Mouse (Mus musculus) cerebellum, postnatal 25 days (tissue): ENCODE measurements around the gene Ntn3.

Experiments used
- DNase-seq, 2 experiments: peaks; one replicate each; pipeline ENCODE4 v3.0.0; 2021; ENCODE audit warnings: mixed read lengths in 2 of 2

Ntn3 gene

GRCm38 (mm10) chr17:24209043-24209915 is at the start of gene Ntn3:
Gene Ntn3, minus strand, starts transcription at chr17:24209531.
- DNase-seq, result peak in 1 of 2 experiments; percentile 64

DNA sequence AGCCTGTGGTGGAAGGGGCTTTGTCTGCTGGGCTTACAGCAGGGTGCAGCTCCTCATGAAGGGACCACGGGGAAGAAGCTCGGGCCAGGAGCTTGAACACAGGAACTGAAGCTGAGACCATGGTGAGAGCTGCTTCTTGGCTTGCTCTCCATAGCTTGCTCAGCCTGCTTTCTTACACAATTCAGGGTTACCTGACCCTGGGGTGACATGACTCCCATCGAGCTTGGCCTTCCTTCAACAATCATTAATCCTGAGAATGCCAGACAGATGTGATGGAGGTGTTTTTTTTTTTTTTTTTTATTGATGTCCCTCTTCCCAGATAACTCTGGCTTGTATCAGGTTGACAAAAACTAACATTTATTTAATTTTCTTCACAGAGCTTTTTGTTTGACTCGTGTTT is 49.6 kb upstream of the Ntn3 start:
- no peak for DNase-seq

GRCm38 (mm10) chr17:24252329-24252728 is 43.0 kb upstream of the Ntn3 start:
- DNase-seq, result no peak

DNA sequence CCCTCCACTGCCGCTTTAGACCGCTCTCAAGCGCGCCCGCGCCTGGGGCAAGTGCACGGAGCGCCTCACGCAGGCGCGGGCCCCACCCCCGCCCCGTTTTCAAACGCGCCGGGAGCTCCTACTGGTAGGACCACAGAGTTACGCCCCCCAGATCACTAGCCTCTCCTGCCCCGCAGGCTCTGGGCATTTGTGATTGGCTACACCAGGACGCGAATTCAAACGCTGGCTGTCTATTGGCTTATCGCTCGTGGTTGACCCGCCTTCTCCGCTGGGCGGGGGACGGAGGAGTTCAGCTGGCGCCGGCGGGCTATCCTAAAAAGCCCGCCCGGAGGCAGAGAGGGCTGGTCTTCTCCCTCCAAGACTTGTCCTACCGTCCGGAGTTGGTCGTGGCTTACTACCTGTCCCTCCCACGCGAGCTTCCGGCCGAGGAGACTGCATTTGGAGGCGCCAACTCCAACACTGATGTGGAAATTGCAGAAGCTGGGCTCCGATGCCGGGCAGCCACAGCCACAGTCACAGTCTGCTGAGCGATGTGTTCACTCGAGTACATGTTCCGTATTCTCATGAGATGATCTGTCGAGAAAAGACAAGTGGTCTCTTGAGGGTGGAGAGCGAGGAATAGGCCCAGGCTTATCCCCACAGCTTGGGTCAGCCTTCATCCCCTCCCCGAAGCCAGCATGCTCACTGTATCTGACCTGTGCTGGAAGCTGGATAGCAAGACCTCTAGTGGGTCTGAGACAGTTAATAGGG is 42.2 kb upstream of the Ntn3 start, which contains the start of gene Ccnf:
TSS of gene Ccnf (minus strand) at position 165 of the 750 bp plus-strand sequence.
- DNase-seq, result peak; percentile 95 to 96

- DNase-seq, result no peak
Observed at GRCm38 (mm10) chr17:24250988-24251319, 41.6 kb upstream of the Ntn3 start.

GRCm38 (mm10) chr17:24248641-24249040 is 39.3 kb upstream of the Ntn3 start:
- no peak for DNase-seq

GRCm38 (mm10) chr17:24244061-24244460 is 34.7 kb upstream of the Ntn3 start:
- DNase-seq, result no peak

GRCm38 (mm10) chr17:24243311-24243969 is 34.1 kb upstream of the Ntn3 start:
- DNase-seq, result peak in 1 of 2 experiments; percentile 57

DNA sequence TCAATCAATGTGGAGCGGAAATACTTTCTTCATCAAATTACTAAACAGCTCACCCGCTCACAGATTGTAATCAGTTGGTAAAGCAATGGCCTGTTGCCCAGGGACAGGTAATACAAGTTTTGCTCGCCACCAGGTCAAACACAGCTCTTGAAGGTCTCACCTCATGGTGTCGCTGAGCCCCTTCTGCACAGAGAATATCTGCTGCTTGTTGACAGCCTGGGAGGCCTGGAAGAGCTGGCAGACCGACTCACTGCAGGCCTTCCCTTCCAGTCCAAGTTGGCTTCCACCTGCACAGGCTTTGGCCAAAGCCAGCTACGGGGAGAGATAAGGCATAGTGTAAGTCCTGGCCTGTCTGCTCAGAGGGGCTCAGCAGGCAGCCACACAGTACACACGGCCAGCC is 27.6 kb upstream of the Ntn3 start:
- DNase-seq, result peak; percentile 79 to 85

GRCm38 (mm10) chr17:24236479-24236878 is 27.1 kb upstream of the Ntn3 start:
- DNase-seq, result no peak

- DNase-seq, result no peak
Observed at GRCm38 (mm10) chr17:24227941-24228340, 18.6 kb upstream of the Ntn3 start.

DNA sequence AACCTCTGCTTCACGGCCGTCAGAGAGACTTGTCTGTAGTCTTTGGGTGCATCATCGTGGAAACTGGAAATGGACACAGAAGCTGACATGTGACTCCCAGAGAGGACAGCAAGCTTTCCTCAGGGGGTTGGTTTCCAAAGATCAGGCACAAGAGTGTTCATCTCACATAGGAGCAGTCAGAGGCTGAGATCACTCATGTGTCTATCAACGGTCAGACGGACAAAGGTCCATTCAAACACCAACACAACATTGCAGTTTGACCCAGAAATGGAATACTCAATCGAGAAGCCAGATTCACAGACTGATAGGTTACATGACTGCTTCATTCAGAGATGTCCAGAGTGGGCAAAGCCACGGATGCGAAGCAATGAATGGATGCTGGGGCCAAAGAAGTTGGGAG is 17.4 kb upstream of the Ntn3 start:
- no peak for DNase-seq

DNA sequence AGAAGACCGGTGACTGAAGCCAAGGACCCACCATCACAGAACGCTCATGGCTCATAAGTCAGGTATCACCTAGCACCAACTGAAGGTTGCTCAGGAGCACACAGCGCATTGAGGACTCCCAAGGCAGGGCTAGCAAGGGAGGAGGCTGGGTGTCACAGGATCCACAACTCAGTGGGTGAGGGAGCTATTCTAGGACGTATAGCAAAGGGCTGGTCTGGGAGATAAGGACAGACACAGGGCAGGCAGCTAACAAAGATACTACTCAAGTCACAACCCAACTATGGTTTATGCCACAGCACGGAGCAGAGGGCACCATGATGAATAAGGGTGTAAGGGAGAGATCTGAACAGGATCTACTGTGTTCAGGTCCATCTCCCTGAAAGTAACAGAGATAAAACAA is 16.5 kb upstream of the Ntn3 start:
- DNase-seq, result no peak

GRCm38 (mm10) chr17:24224741-24225140 is 15.4 kb upstream of the Ntn3 start:
- no peak for DNase-seq

DNA sequence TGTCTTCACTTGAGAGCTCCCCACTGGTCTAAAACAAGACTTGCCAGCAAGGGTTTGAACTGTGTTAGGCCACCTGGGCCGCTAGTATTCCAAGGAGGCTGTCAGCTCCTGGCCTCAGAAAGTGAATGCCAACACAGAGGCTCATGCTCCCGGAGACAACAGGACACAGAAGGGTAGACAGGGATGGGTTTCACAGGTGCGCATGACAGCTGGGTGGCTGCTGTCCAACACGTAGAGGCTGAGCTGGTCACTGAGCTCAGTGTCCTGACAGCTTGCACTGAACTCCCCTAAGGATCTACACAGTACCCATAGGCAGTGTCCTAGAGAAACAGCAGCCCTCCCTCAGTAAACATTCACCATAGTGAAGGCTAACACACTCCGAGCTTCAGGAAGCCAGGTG is 14.2 kb upstream of the Ntn3 start:
- DNase-seq, result no peak

DNA sequence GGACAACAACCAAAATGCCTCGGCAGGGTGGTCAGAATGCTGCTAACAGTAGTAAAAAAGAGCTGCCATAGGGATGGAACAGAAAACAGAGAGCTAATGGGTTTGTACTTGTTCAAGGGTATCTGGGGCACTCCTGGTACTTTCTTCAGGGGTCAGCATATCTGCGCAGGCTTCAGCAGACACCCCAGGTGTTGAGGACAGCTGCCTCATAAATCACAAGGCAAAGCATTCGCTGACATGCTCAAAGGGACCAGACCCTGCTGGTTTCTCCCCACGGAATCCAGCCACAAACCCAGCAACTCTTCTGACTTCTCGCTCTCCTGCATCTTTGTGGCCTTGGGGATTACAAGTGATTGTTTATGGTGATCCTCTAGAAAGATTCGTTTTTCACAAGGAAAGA is 13.3 kb upstream of the Ntn3 start:
- no peak for DNase-seq

DNA sequence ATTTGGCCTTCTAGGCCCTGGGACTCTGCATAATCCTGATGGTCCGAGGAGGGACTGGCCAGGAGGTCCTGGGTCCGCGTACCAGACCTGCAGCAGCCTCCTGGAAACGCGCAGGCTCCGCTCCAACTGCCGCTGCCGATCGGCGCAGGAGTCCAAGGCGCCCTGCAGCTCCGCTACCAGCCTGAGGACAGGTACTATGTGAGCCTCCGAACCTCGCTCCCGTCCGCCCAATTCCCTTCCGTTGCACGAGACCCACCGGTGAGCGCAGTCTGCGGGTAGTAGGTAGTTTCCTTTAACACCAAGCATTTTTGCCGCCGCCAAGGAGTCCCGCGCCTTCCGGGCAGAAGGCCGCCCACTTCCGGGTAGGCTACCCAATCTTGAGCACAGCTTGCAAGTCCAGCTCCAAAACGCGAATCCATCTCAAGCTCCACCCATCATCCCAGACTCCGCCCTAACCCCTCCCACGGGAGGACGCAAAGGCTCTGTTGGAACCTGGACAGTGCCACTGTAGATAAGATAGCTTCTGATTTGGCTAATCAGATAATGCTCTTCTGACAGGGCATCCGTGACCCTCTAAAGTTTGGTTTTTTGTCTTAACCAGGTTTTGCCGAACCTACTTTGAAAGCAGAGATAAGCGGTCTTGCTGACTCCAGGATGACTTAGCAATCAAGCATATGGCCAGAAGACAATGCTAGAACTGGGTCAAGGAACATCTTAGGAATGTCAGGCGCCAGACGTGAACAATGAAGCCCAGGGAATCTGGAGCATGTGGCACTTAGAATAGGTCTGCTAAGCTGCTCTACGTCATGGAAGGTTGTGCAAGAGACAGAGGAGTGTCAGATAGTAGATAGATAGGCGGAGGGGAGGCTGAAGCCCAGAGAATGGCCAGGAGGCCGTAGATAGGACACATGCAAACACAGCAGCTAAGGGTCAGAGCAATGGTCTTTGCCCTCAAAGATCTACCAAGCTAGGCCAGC is 11.4 kb upstream of the Ntn3 start, which contains the start of gene Tedc2:
TSS of gene Tedc2 (minus strand) at position 417 of the 977 bp plus-strand sequence.
- DNase-seq, result peak; percentile 91 to 94

- DNase-seq, result no peak
Observed at GRCm38 (mm10) chr17:24216836-24217235, 7.5 kb upstream of the Ntn3 start.

- no peak for DNase-seq
Observed at GRCm38 (mm10) chr17:24213186-24213585, 3.9 kb upstream of the Ntn3 start.

- DNase-seq, result no peak
Observed at GRCm38 (mm10) chr17:24212441-24213018, 3.2 kb upstream of the Ntn3 start.

DNA sequence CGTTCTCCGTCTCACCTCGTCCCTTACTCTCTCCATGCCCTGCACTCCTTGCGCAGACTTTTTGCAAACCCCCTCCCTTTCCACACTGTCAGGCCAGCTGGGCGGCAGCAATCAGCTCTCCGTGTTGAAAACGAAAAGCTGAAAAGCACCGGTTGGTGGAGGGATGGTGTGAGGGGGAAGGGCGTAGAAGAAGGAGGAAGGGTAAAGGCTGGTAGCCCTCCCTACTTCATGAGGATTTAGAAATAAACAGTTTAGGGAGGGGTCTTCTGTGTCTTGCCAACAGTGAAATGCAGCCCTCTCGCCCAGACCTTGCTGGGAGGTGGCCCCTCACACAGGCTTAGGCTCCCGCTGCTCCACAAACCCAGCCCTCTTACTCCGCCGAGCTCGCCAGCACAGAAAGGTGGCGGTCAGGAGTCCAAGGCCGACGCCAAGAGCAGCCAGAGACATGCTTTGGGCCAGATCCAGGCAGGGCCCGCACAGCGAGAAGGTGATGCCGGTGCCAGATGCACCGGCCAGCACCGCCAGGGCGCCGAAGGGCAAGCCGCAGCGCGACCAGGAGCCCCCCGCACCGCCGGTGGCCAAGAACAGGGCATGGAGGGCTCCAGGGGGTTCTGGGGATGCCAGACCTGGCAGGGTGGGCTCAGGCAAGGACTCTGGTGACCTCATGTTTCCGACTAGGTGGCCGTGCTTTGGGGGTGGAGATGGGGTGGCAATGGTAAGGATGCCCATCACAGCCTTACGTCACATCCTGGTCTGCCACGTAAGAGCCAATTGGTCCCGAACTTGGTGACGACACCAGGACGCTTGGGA is 2.5 kb upstream of the Ntn3 start:
- DNase-seq, result peak; percentile 85 to 87
